Mouse (Mus musculus) forebrain, embryonic 14.5 days (tissue): ENCODE measurements around the gene Vsig8. TPM values are rescaled to one million over a fixed set of nuclear protein-coding genes. Genes with fewer than 3 reads are reported as not detected.
A peak's percentile ranks its signal among the peaks of the same experiment; 100 is the strongest.

Source experiments
- ATAC-seq: fragments of 200-750 bp; cut with Nextera tagmentation; 2 replicates; pipeline ENCODE4 v1.8.0; 2017; ENCODE audit warnings: mild to moderate bottlenecking, moderate library complexity
- DNase-seq: peaks from one replicate; pipeline ENCODE4 v3.0.0-alpha.2; 2015; ENCODE audit warnings: low spot score
- H3K27ac ChIP-seq: fragments of 300-500 bp; sonication (generic); 2 replicates; pipeline ENCODE4 v1.5.1; 2014; ENCODE audit warnings: low read depth, mild to moderate bottlenecking, control low read depth, low read length, moderate library complexity
- H3K27me3 ChIP-seq: fragments of 300-500 bp; sonication (generic); replicated peaks from 2 replicates; pipeline ENCODE4 v1.6.1; 2014; ENCODE audit warnings: low read length, control low read depth, mixed read lengths; ENCODE audit not compliant: control insufficient read depth, insufficient read depth
- H3K36me3 ChIP-seq: fragments of 300-500 bp; sonication (generic); 2 replicates; pipeline ENCODE4 v1.6.1; 2014; ENCODE audit warnings: low read length, control low read depth; ENCODE audit not compliant: control insufficient read depth, insufficient read depth
- H3K4me1 ChIP-seq: fragments of 300-500 bp; sonication (generic); 2 replicates; pipeline ENCODE4 v1.6.1; 2014; ENCODE audit warnings: antibody characterized with exemption, low read length, control low read depth; ENCODE audit not compliant: control insufficient read depth, insufficient read depth
- H3K4me2 ChIP-seq: fragments of 300-500 bp; sonication (generic); 2 replicates; pipeline ENCODE4 v1.6.1; 2014; ENCODE audit warnings: mild to moderate bottlenecking, control low read depth, low read length
- H3K4me3 ChIP-seq: fragments of 300-500 bp; sonication (generic); 2 replicates; pipeline ENCODE4 v1.5.1; 2014; ENCODE audit warnings: low read depth, low read length, control low read depth
- H3K9ac ChIP-seq: fragments of 300-500 bp; sonication (generic); 2 replicates; pipeline ENCODE4 v1.6.1; 2014; ENCODE audit warnings: mild to moderate bottlenecking, low read length, control low read depth, moderate library complexity
- H3K9me3 ChIP-seq: fragments of 300-500 bp; sonication (generic); replicated peaks from 2 replicates; pipeline ENCODE4 v1.6.1; 2016; ENCODE audit warnings: low read length, control low read depth, mixed read lengths; ENCODE audit not compliant: control insufficient read depth
- WGBS: fragments of 180-500 bp; shearing (Covaris S2); extraction: QIAGEN DNeasy Blood & Tissue Kit; methylation state at CpG from one replicate; pipeline ENCODE4 v1.1.7; 2014; 5-methylcytosine and 5-hydroxymethylcytosine counted together
- polyA plus RNA-seq: library from polyadenylated mRNA; unstranded; fragments of >200 nt; fragmentation: Nextera tagmentation; extraction: Ambion mirVana; gene quantifications from 2 replicates; pipeline ENCODE4 v1.2.1, GENCODE M21; 2014

The Vsig8 gene
- polyA plus RNA-seq, 1 experiment from 2014 or later: 0.11 TPM

- 68% methylated on average over 4 of the region's 4 CpGs for WGBS
- Histone ChIP-seq H3K4me3 (no peak overlapping the region), H3K4me1 (no peaks in the 10 kb centered on the region), H3K4me2 (no peak overlapping the region), H3K27me3 (no peaks in the 10 kb centered on the region), H3K27ac (no peak overlapping the region), H3K9ac (no peak overlapping the region), H3K9me3 (no peaks in the 10 kb centered on the region), H3K36me3 (no peaks in the 10 kb centered on the region)
- no peak for ATAC-seq
- no peak for DNase-seq
These were observed 41.6 kb upstream of the Vsig8 start for GRCm38 (mm10) chr1:172514213-172514529.

DNA sequence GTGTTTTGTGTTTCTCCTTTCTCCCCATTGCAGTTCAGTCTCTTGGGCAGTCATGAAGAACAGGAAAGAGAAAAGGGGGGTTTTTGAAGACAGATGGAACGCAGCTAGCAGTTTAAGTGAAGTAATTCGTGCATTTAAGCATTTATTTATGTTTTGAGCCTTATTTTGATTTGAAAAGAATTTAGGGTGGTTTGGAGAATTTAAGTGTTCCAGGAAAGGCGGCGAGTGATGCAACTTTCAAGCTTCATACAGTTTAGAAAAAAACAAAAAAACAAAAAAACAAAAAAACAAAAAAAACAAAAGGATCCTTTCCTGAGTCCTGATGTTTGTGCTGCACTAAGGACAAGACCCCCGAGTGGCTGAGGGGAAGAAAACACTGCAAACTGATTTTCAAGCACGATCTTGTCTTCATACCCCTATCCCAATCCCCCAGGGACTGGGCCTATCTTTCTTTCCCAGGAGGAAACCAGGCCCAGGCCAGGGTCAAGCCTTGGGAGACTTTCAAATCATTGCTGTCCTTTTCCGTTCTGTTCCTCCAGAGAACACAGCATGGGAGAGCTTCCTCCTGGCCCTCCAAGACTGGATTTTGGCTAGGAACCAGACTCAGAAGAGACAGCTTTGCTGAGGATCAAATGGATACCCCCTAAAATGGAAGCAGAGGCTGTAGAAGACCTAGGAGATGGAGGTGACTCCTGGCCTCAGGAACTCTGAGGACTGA, 41.0 kb upstream of the Vsig8 start:
- Histone ChIP-seq H3K36me3 (no peaks in the 10 kb centered on the region), H3K27ac (no peak overlapping the region), H3K4me1 (no peaks in the 10 kb centered on the region), H3K27me3 (no peaks in the 10 kb centered on the region), H3K9ac (no peak overlapping the region), H3K4me3 (no peak overlapping the region), H3K4me2 (no peak overlapping the region), H3K9me3 (no peaks in the 10 kb centered on the region)
- WGBS: 81% methylated on average over 7 of the region's 7 CpGs
- no peak for ATAC-seq
- no peak for DNase-seq

DNA sequence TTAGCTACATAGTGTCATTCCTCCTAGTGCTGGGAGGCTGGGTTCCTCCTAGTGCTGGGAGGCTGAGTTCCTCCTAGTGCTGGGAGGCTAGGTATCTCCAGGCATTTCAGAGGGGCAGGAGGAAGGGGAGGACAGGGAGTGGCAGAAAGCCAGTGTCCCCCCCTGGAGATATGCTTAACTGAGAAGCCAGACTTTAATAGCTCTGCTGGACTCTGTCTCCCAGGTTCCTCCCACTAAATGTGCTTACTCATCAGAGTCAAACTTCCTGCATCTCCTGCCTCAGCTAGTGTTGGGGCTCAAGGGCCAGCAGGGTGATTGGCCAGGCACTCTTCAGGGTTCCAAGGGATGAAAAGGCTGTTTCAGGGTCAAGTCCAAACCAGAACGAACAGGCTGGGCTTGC, 40.3 kb upstream of the Vsig8 start:
- H3K27ac ChIP-seq: no peak overlapping the region
- no peaks in the 10 kb centered on the region for H3K4me1 ChIP-seq
- DNase-seq: no peak
- H3K9me3 ChIP-seq: no peaks in the 10 kb centered on the region
- 78% methylated on average over 1 of the region's 1 CpGs for WGBS
- H3K9ac ChIP-seq: no peak overlapping the region
- no peak overlapping the region for H3K4me2 ChIP-seq
- H3K27me3 ChIP-seq: no peaks in the 10 kb centered on the region
- H3K36me3 ChIP-seq: no peaks in the 10 kb centered on the region
- no peak for ATAC-seq
- H3K4me3 ChIP-seq: no peak overlapping the region

DNA sequence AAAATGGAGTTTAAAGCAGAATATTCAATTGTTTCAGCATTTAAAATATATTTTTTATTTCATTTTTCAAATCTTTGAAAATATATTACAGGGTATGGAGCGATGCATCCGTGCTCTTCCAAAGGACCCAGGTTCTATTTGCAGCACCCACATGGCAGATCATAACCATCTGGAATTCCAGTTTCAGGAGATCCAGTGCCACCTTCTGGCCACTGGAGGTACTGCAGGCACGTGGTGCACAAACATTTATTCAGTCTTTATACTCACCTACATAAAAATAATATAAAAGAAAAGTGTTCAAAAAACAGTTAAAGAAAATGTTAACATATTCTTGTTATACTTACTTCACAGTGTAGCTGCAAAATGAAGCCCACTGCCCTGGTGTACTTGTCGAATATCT, 37.7 kb upstream of the Vsig8 start:
- ATAC-seq: no peak

DNA sequence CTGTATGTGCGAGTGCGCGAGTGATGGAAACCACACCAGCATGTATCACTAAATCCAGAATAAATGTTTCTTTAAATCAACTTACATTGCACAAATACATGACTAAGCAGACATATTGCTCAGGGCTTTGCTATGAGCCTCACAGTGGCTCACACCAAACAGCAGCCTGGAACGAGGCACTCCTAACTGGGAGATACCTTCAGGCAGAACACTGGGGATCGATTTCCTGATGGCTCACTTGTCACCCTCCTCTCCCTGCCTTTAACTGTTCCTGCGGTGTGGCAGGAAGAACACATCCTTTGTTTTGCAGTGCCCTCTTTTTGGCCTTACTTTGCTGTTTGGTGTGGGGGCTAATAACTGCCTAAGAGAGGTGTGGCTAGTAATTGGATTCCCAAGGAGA, 36.1 kb upstream of the Vsig8 start:
- H3K4me1 ChIP-seq: peaks cover 7% of the 10 kb centered on the region; the same call in 1 of the 2 replicates
- no peaks in the 10 kb centered on the region for H3K36me3 ChIP-seq
- DNase-seq (no peak), ATAC-seq (no peak)
- no peaks in the 10 kb centered on the region for H3K9me3 ChIP-seq
- H3K4me2 ChIP-seq: no peak overlapping the region
- no peak overlapping the region for H3K27ac ChIP-seq
- WGBS: 70% methylated on average over 6 of the region's 6 CpGs
- H3K4me3 ChIP-seq: no peak overlapping the region
- no peak overlapping the region for H3K9ac ChIP-seq
- no peaks in the 10 kb centered on the region for H3K27me3 ChIP-seq

More for the DNA sequence above, 37.7 kb upstream of the Vsig8 start:
- H3K9me3 ChIP-seq: no peaks in the 10 kb centered on the region
- H3K36me3 ChIP-seq: no peaks in the 10 kb centered on the region
- 77% methylated on average over 4 of the region's 4 CpGs for WGBS
- no peak overlapping the region for H3K9ac ChIP-seq
- H3K4me3 ChIP-seq: no peak overlapping the region
- no peak for DNase-seq
- no peak overlapping the region for H3K27ac ChIP-seq
- H3K4me1 ChIP-seq: peaks cover 7% of the 10 kb centered on the region; the same call in 1 of the 2 replicates
- H3K27me3 ChIP-seq: no peaks in the 10 kb centered on the region
- no peak overlapping the region for H3K4me2 ChIP-seq

- Histone ChIP-seq H3K4me1 (peaks cover 7% of the 10 kb centered on the region; the same call in 1 of the 2 replicates), H3K36me3 (no peaks in the 10 kb centered on the region), H3K9ac (peak within 1 kb of the TSS; percentile 5; the same call in 1 of the 2 replicates), H3K4me2 (peak within 1 kb of the TSS; percentile 64), H3K27ac (no peak within 1 kb of the TSS; the same call in 1 of the 2 replicates), H3K27me3 (no peaks in the 10 kb centered on the region), H3K9me3 (no peaks in the 10 kb centered on the region), H3K4me3 (peak within 1 kb of the TSS; percentile 24)
- DNase-seq (peak; percentile 97), ATAC-seq (peak; percentile 94)
- WGBS: 5% methylated on average over 28 of the region's 28 CpGs
These were observed 34.9 kb upstream of the Vsig8 start, which contains the start of gene Cfap45 for GRCm38 (mm10) chr1:172520576-172521440. TSS of gene Cfap45 (plus strand) at chr1:172520801.

DNA sequence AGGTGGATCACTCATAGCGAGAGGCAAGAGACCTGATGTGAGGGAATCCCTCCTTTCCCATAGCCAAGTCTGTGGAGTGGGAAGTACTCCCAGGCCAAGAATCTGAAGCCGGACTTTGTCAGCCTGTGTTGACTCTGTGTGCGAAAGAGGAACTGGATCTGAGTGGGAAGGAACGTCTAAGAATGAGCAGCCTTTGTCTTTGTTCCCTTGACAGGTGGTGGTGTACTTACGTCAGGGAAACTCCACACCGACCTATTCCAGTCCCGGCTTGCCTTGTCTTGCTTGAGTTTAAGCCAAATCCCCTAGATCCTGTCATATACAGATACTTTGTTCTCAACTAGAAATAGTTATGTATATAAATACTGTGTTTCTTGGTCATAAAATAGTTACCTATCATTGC, 33.2 kb upstream of the Vsig8 start:
- no peak overlapping the region for H3K4me2 ChIP-seq
- H3K4me3 ChIP-seq: no peak overlapping the region
- H3K4me1 ChIP-seq: peaks cover 7% of the 10 kb centered on the region; the same call in 1 of the 2 replicates
- no peaks in the 10 kb centered on the region for H3K27me3 ChIP-seq
- ATAC-seq (no peak), DNase-seq (no peak)
- no peak overlapping the region for H3K9ac ChIP-seq
- no peak overlapping the region for H3K27ac ChIP-seq
- 70% methylated on average over 7 of the region's 7 CpGs for WGBS
- H3K36me3 ChIP-seq: no peaks in the 10 kb centered on the region
- H3K9me3 ChIP-seq: no peaks in the 10 kb centered on the region

GRCm38 (mm10) chr1:172523699-172524101, 32.0 kb upstream of the Vsig8 start:
- Histone ChIP-seq H3K27me3 (no peaks in the 10 kb centered on the region), H3K36me3 (no peaks in the 10 kb centered on the region), H3K27ac (no peak overlapping the region), H3K9ac (no peak overlapping the region), H3K4me2 (no peak overlapping the region), H3K4me1 (peaks cover 7% of the 10 kb centered on the region; the same call in 1 of the 2 replicates), H3K4me3 (no peak overlapping the region), H3K9me3 (no peaks in the 10 kb centered on the region)
- DNase-seq (no peak), ATAC-seq (no peak)
- 69% methylated on average over 12 of the region's 12 CpGs for WGBS
